In genomic region chr1:91967041-91967440, GRCm38 (mm10) we compare ENCODE assay signal across 17 mouse cellular contexts.
A peak's percentile ranks its signal among the peaks of the same experiment; 100 is the strongest.
DNase-seq lines count a peak whose midpoint lies in the region; ATAC-seq and TF ChIP-seq lines count a peak whose summit lies in the region.
"Had no signal": no experiment of that assay in that cellular context is flagged by ENCODE, and none has a peak within 500 bp of the region (broad histone marks: within the 10 kb centered on the region; RNA-seq: fewer than 3 reads in every experiment).

No protein-coding gene starts in this region.

- intact Hi-C loops in heart, adult 2 months (cut with DNase I): no loop called here

- H3K79me2 ChIP-seq in heart, adult 2 months (replicated peaks; ENCODE audit: control insufficient read depth, insufficient read depth, low read length): no peaks in the 10 kb centered on the region

- WGBS in heart, adult 2 months: 45% methylated on average over 1 of the region's 1 CpGs
- 94% methylated on average over 1 of the region's 1 CpGs for WGBS in heart, embryonic 10.5 days
- 88% methylated on average over 1 of the region's 1 CpGs for WGBS in forebrain, embryonic 13.5 days

- H3K9me3 ChIP-seq in heart, embryonic 10.5 days: no peaks in the 10 kb centered on the region
- no peaks in the 10 kb centered on the region for H3K9me3 ChIP-seq in forebrain, embryonic 13.5 days (replicated peaks)
- H3K9me3 ChIP-seq: intestine, embryonic 15.5 days; midbrain, embryonic 13.5 days had no signal

- H3K27ac ChIP-seq in heart, adult 2 months: no peak overlapping the region
- no peak overlapping the region for H3K27ac ChIP-seq in heart, embryonic 10.5 days
- no peak overlapping the region for H3K27ac ChIP-seq in forebrain, embryonic 13.5 days
- H3K27ac ChIP-seq: intestine, embryonic 15.5 days; midbrain, embryonic 13.5 days; stomach, postnatal 0 days had no signal

- H3K9ac ChIP-seq in heart, adult 2 months (ENCODE audit: low read depth, low read length): no peak overlapping the region
- H3K9ac ChIP-seq in forebrain, embryonic 13.5 days: no peak overlapping the region
- H3K9ac ChIP-seq: intestine, embryonic 15.5 days; midbrain, embryonic 13.5 days had no signal

- no peaks in the 10 kb centered on the region for H3K27me3 ChIP-seq in heart, adult 2 months (ENCODE audit: control insufficient read depth, insufficient read depth, low read length)
- H3K27me3 ChIP-seq in heart, embryonic 10.5 days (ENCODE audit: insufficient read depth, poor library complexity, severe bottlenecking): no peaks in the 10 kb centered on the region
- no peaks in the 10 kb centered on the region for H3K27me3 ChIP-seq in forebrain, embryonic 13.5 days
- H3K27me3 ChIP-seq: CH12.LX; intestine, embryonic 15.5 days; midbrain, embryonic 13.5 days; Patski had no signal

- TF ChIP-seq POLR2A in heart, adult 2 months (IDR thresholded peaks at IDR 0.05; ENCODE audit: insufficient read depth, low read depth, low read length): no peak

- TF ChIP-seq CTCF in heart, adult 2 months (IDR thresholded peaks at IDR 0.05): no peak

- no peaks in the 10 kb centered on the region for H3K4me1 ChIP-seq in heart, adult 2 months (ENCODE audit: control insufficient read depth, insufficient read depth, low read length)
- peaks cover 5% of the 10 kb centered on the region; the same call in 1 of the 2 replicates for H3K4me1 ChIP-seq in heart, embryonic 10.5 days
- H3K4me1 ChIP-seq in forebrain, embryonic 13.5 days: no peaks in the 10 kb centered on the region
- H3K4me1 ChIP-seq: intestine, embryonic 15.5 days had no signal

- TF ChIP-seq EP300 in heart, adult 2 months (IDR thresholded peaks at IDR 0.05; ENCODE audit: insufficient read depth, low read depth, low read length): no peak

- ATAC-seq in forebrain, embryonic 13.5 days: no peak
- ATAC-seq: intestine, embryonic 15.5 days; midbrain, embryonic 13.5 days; Patski had no signal

- no peak overlapping the region for H3K4me2 ChIP-seq in forebrain, embryonic 13.5 days
- H3K4me2 ChIP-seq: intestine, embryonic 15.5 days; liver, embryonic 11.5 days; midbrain, embryonic 13.5 days had no signal

- H3K4me3 ChIP-seq in heart, adult 2 months: no peak overlapping the region
- no peak overlapping the region for H3K4me3 ChIP-seq in heart, embryonic 10.5 days
- no peak overlapping the region for H3K4me3 ChIP-seq in forebrain, embryonic 13.5 days
- H3K4me3 ChIP-seq: intestine, embryonic 15.5 days; midbrain, embryonic 13.5 days had no signal

- DNase-seq in adrenal gland, postnatal 10 days: peak; percentile 63
- DNase-seq in adrenal gland, postnatal 25 days: no peak
- peak; percentile 31 to 44 for DNase-seq in heart, adult 2 months
- no peak for DNase-seq in heart, embryonic 10.5 days (ENCODE audit: low spot score)
- peak; percentile 26 for DNase-seq in lung, postnatal 36 days
- DNase-seq in lung, postnatal 10 days: no peak
- DNase-seq in layer of hippocampus, adult 9-11 months: peak; percentile 38
- DNase-seq: kidney, postnatal 10 days; lung, postnatal 14 days; thymus, postnatal 25 days had no signal

- H3K36me3 ChIP-seq in heart, adult 2 months (ENCODE audit: control insufficient read depth, insufficient read depth, low read length): no peaks in the 10 kb centered on the region
- peaks cover 66% of the 10 kb centered on the region for H3K36me3 ChIP-seq in heart, embryonic 10.5 days
- peaks cover 77% of the 10 kb centered on the region for H3K36me3 ChIP-seq in forebrain, embryonic 13.5 days (ENCODE audit: poor library complexity, severe bottlenecking)

Comparison
In these comparisons a context has a peak if more than half of its experiments do, and no peak if none do; other contexts are left out.
1. DNase-seq: peak in adrenal gland, postnatal 10 days (single experiment), heart, adult 2 months (2 of 2), lung, postnatal 36 days (single experiment) and layer of hippocampus, adult 9-11 months (single experiment); none in adrenal gland, postnatal 25 days (single experiment), heart, embryonic 10.5 days (single experiment) and lung, postnatal 10 days (single experiment).